Mouse (Mus musculus) stomach, embryonic 16.5 days (tissue): ENCODE measurements at regions not wholly inside any gene's neighbourhood (a gene's known extent, or its start where the extent isn't known, plus 50 kb on each side); places are given as distances from the start of the nearest gene placed in this dataset.

ENCODE experiments used
- ATAC-seq: fragments of 200-750 bp; cut with Nextera tagmentation; 2 replicates; pipeline ENCODE4 v1.8.0; 2017; ENCODE audit warnings: moderate number of reproducible peaks, moderate TSS enrichment; ENCODE audit not compliant: insufficient read depth, low FRiP score
- H3K27ac ChIP-seq: fragments of 300-500 bp; sonication (generic); 2 replicates; pipeline ENCODE4 v1.5.1; 2014; ENCODE audit warnings: low read length
- H3K27me3 ChIP-seq: fragments of 300-500 bp; sonication (generic); 2 replicates; pipeline ENCODE4 v1.6.1; 2014; ENCODE audit warnings: low read length, control low read depth, mixed read lengths; ENCODE audit not compliant: control insufficient read depth, insufficient read depth
- H3K36me3 ChIP-seq: fragments of 300-500 bp; sonication (generic); 2 replicates; pipeline ENCODE4 v1.6.1; 2014; ENCODE audit warnings: low read length; ENCODE audit not compliant: control insufficient read depth, insufficient read depth
- H3K4me1 ChIP-seq: fragments of 300-500 bp; sonication (generic); 2 replicates; pipeline ENCODE4 v1.6.1; 2014; ENCODE audit warnings: low read length, control low read depth, mixed read lengths; ENCODE audit not compliant: control insufficient read depth, insufficient read depth
- H3K4me2 ChIP-seq: fragments of 300-500 bp; sonication (generic); 2 replicates; pipeline ENCODE4 v1.6.1; 2014; ENCODE audit warnings: low read depth, low read length, mixed read lengths
- H3K4me3 ChIP-seq: fragments of 300-500 bp; sonication (generic); replicated peaks from 2 replicates; pipeline ENCODE4 v1.5.1; 2014; ENCODE audit warnings: mild to moderate bottlenecking, low read length
- H3K9ac ChIP-seq: fragments of 300-500 bp; sonication (generic); 2 replicates; pipeline ENCODE4 v1.6.1; 2014; ENCODE audit warnings: low read length
- H3K9me3 ChIP-seq: fragments of 300-500 bp; sonication (generic); replicated peaks from 2 replicates; pipeline ENCODE4 v1.6.1; 2016; ENCODE audit warnings: low read length, control low read depth; ENCODE audit not compliant: control insufficient read depth
- WGBS: fragments of 180-500 bp; shearing (Covaris S2); extraction: QIAGEN DNeasy Blood & Tissue Kit; methylation state at CpG from one replicate; pipeline ENCODE4 v1.1.7; 2014; 5-methylcytosine and 5-hydroxymethylcytosine counted together

DNA sequence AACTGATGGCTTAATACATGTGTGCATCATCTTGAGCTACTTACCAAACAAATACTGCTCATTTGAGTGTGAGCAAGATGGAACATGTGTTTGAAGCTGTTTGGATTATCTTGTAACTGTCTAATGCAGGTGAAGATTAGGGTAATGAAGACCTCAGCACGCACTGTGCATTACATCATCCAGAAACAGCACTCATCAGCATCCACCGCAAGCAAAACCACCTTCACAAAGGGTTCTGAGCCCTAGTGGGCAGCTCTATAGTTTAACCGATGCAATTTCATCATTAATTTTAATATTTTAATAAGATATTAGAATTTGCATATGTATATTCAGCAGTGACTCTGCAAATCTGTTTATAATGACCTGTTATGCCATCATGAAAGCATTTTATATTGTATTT is 664.1 kb downstream of the Lrriq3 start:
- ATAC-seq, result no peak
- H3K27me3 ChIP-seq, result no peaks in the 10 kb centered on the region
- WGBS, result 79% methylated on average over 3 of the region's 3 CpGs

DNA sequence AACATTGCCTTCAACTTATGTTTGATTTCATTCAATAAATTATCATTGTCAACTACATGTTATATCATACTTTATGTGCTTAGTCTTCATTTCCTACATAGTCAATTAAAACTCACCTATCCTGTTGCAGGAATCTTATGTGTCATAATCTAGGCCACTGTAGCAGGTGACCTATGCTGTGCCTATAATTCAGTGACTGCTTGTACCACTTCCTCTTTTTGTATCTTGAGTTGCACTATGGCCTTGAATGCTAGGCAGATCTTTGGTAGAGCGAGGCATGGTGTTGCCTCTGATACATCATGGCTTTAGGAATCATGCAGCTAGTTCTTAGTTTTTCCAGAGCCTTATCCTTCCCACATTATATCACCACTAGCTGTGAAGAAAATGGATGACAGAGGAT is 682.8 kb downstream of the Lrriq3 start:
- Histone ChIP-seq H3K4me1 (no peaks in the 10 kb centered on the region), H3K4me3 (no peak overlapping the region), H3K9ac (no peak overlapping the region), H3K36me3 (no peaks in the 10 kb centered on the region), H3K27ac (no peak overlapping the region), H3K27me3 (no peaks in the 10 kb centered on the region), H3K4me2 (no peak overlapping the region), H3K9me3 (no peaks in the 10 kb centered on the region)
- WGBS, result 95% methylated on average over 1 of the region's 1 CpGs
- ATAC-seq, result no peak

More for the DNA sequence above, 664.1 kb downstream of the Lrriq3 start:
- no peak overlapping the region for H3K27ac ChIP-seq
- no peaks in the 10 kb centered on the region for H3K9me3 ChIP-seq
- H3K4me1 ChIP-seq, result no peaks in the 10 kb centered on the region
- H3K4me2 ChIP-seq, result no peak overlapping the region
- no peak overlapping the region for H3K4me3 ChIP-seq
- H3K36me3 ChIP-seq, result no peaks in the 10 kb centered on the region
- H3K9ac ChIP-seq, result no peak overlapping the region

DNA sequence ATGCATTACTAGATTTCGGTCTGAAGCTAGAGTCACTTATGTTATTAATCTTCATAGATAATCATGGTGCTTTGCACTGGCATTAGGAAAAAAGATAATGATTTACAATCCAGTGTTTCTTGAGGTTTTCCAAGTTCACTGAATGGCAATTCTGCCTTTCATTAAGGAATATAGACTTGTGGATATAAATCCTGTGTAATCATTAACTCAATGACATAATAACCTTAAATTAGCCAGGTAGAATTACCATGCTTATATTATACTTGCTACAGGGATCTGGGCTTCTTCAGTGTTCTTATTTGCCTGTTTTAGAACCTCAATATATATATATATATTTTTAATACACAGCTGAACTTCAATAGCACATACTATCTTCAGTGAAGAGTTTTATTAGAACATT is 683.8 kb downstream of the Lrriq3 start:
- no peak overlapping the region for H3K27ac ChIP-seq
- H3K9ac ChIP-seq, result no peak overlapping the region
- 67% methylated on average over 1 of the region's 1 CpGs for WGBS
- H3K9me3 ChIP-seq, result no peaks in the 10 kb centered on the region
- no peak for ATAC-seq
- no peak overlapping the region for H3K4me3 ChIP-seq
- no peaks in the 10 kb centered on the region for H3K36me3 ChIP-seq
- H3K4me2 ChIP-seq, result no peak overlapping the region
- H3K4me1 ChIP-seq, result no peaks in the 10 kb centered on the region
- no peaks in the 10 kb centered on the region for H3K27me3 ChIP-seq

DNA sequence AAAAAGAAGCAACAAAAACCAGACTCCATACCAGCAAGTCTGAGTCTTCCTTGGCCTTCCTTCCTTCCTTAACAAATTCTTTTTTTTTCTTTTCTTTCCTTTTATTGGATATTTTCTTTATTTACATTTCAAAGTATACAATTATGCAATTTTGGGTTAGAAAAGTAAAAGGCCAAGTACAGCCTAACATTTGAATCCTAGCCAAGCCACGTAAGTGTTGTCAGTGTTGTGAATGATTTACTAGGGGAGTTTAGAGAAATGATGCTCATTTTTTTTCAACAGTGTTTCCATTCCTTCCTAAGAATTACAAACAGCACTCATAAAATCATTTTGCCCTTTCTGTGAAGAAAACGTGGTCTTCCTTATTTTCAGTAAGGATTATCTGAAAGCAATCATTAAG is 722.5 kb downstream of the Lrriq3 start:
- H3K4me1 ChIP-seq, result no peaks in the 10 kb centered on the region
- no peaks in the 10 kb centered on the region for H3K36me3 ChIP-seq
- H3K9ac ChIP-seq, result no peak overlapping the region
- H3K4me3 ChIP-seq, result no peak overlapping the region
- H3K27me3 ChIP-seq, result no peaks in the 10 kb centered on the region
- no peak overlapping the region for H3K27ac ChIP-seq
- WGBS, result 31% methylated on average over 2 of the region's 2 CpGs
- no peaks in the 10 kb centered on the region for H3K9me3 ChIP-seq
- H3K4me2 ChIP-seq, result no peak overlapping the region
- ATAC-seq, result no peak

DNA sequence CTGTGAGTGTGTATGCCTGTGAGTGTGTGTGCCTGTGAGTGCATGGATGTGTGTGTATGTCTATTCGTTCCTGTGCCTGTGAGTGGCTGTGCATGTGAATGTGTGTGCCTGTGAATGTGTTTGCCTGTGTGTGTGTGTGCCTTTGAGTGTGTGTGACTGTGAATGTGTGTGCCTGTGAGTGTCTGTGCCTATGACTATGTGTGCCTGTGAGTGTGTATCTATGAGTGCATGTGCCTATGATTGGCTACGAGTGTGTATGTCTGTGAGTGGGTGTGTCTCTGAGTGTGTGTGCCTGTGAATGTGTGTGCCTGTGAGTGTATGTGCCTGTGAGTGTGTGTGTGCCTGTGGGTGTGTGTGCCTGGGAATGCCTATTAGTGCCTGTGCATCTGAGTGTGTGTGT is 731.6 kb downstream of the Lrriq3 start:
- ATAC-seq, result no peak
- H3K9me3 ChIP-seq, result no peaks in the 10 kb centered on the region
- H3K9ac ChIP-seq, result no peak overlapping the region
- WGBS, result 86% methylated on average over 2 of the region's 2 CpGs
- no peak overlapping the region for H3K27ac ChIP-seq
- no peaks in the 10 kb centered on the region for H3K27me3 ChIP-seq
- no peaks in the 10 kb centered on the region for H3K36me3 ChIP-seq
- H3K4me3 ChIP-seq, result no peak overlapping the region
- no peak overlapping the region for H3K4me2 ChIP-seq
- H3K4me1 ChIP-seq, result no peaks in the 10 kb centered on the region

DNA sequence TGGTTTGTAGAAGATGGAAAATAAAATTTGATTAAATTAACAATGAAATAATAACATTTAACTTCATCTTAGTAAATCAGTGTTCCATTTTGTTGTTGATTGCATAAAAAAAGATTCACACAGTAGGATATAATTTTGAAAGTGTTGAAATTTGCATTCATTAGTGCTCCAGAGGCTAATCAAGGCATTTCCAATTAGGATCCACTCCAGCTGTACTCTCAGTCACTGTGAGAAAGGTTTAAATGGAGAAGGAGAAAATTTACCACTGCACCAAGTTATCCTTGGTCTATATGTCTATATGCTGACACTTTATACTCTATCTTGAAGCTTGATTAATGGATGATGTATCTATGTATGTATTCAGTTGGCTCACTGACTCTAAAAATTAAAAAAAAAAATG is 695.3 kb upstream of the Negr1 start:
- ATAC-seq, result no peak
- no peaks in the 10 kb centered on the region for H3K27me3 ChIP-seq
- no peaks in the 10 kb centered on the region for H3K9me3 ChIP-seq
- H3K4me1 ChIP-seq, result no peaks in the 10 kb centered on the region
- H3K4me2 ChIP-seq, result no peak overlapping the region
- H3K9ac ChIP-seq, result no peak overlapping the region
- H3K36me3 ChIP-seq, result no peaks in the 10 kb centered on the region
- no peak overlapping the region for H3K27ac ChIP-seq
- no peak overlapping the region for H3K4me3 ChIP-seq

DNA sequence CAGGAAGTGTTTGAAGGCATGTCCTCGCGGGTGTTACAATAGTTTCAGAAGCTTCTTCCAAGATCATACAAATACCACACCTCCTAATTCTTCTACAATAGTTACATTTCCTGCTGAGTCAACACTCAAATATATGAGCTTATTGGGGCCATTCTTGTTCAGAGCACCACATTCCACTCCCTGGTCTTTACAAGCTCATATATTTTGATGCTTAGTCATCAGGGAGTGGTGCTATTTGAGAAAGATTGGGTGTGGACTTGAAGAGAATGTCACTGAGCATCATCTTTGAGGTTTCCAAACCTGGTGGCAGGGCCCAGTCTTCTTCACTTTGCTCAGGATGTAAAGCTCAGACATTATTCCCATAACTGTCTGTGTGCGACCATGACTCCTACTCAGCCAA is 685.9 kb upstream of the Negr1 start:
- no peak for ATAC-seq
- Histone ChIP-seq H3K9ac (no peak overlapping the region), H3K9me3 (no peaks in the 10 kb centered on the region), H3K27me3 (no peaks in the 10 kb centered on the region), H3K27ac (no peak overlapping the region), H3K4me3 (no peak overlapping the region), H3K4me2 (no peak overlapping the region), H3K36me3 (no peaks in the 10 kb centered on the region), H3K4me1 (no peaks in the 10 kb centered on the region)
- WGBS, result 87% methylated on average over 3 of the region's 3 CpGs

DNA sequence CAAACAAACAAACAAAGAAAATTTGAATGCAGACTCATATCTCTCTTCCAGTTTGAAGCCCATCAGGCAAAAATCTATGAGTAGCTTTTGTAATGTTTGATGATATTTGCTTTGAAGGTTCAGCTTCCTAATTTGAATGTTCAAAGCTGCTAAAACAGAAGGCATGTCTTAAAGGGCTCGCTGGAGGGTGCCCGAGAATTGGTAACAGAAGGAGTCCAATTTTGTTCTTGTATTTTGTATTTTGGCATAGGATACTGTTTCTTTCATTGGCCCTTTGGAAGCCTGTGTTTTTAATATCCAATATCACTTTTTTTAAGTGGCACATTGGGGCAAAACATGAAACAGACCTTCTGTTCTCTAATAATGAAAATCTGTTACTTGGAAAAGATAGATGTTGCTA is 683.2 kb upstream of the Negr1 start:
- no peak overlapping the region for H3K9ac ChIP-seq
- H3K27me3 ChIP-seq, result no peaks in the 10 kb centered on the region
- no peak overlapping the region for H3K4me3 ChIP-seq
- no peak for ATAC-seq
- H3K4me1 ChIP-seq, result no peaks in the 10 kb centered on the region
- WGBS, result 82% methylated on average over 2 of the region's 2 CpGs
- H3K9me3 ChIP-seq, result no peaks in the 10 kb centered on the region
- H3K36me3 ChIP-seq, result no peaks in the 10 kb centered on the region
- H3K27ac ChIP-seq, result no peak overlapping the region
- no peak overlapping the region for H3K4me2 ChIP-seq

DNA sequence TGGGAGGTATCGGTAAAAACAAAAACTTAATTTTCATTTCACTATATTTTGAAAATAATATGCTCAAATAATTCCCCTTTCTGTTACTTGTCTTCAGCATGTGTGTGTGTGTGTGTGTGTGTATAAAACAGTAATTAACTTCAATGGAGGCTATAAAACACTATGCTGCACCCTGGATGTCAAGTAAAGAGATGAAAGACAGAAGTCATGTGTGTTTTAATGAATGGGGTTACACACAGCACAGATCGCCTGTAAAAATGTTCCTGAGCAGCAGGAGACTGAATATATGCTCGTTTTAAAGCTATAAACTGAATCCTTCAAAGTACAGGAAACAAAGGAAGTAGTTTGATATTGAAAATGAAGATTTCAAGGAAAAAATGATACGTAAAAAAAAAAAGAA is 680.9 kb upstream of the Negr1 start:
- Histone ChIP-seq H3K4me2 (no peak overlapping the region), H3K36me3 (no peaks in the 10 kb centered on the region), H3K4me1 (no peaks in the 10 kb centered on the region), H3K9ac (no peak overlapping the region), H3K9me3 (no peaks in the 10 kb centered on the region), H3K27me3 (no peaks in the 10 kb centered on the region), H3K4me3 (no peak overlapping the region), H3K27ac (no peak overlapping the region)
- no peak for ATAC-seq
- 75% methylated on average over 4 of the region's 4 CpGs for WGBS

DNA sequence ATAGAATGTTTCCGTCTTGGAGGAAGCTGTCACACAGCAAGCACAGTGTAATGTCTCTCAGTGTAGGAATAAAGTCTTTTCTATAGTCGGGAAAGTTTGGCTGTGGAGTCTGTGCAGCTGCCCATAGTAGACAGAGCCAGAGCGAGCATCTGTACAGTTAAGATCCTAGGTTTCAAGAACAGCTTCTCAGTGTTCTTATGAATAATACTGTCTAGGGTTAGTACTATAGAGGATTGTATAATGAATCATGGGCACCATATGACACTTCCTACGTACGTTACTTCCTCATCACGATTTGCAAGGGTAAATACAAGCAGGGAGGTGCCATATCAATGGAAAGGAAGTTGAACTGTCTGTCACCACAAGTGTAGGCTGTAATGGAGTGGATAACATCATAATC is 645.6 kb upstream of the Negr1 start:
- H3K9me3 ChIP-seq, result no peaks in the 10 kb centered on the region
- no peaks in the 10 kb centered on the region for H3K27me3 ChIP-seq
- no peak overlapping the region for H3K9ac ChIP-seq
- WGBS, result 66% methylated on average over 6 of the region's 6 CpGs
- no peak overlapping the region for H3K4me3 ChIP-seq
- ATAC-seq, result no peak
- H3K36me3 ChIP-seq, result no peaks in the 10 kb centered on the region
- no peak overlapping the region for H3K4me2 ChIP-seq
- no peak overlapping the region for H3K27ac ChIP-seq
- no peaks in the 10 kb centered on the region for H3K4me1 ChIP-seq
